Mouse (Mus musculus) heart, embryonic 10.5 days (tissue): Measurements from ENCODE around the gene Mtrf1l. TPM values are rescaled to one million over a fixed set of nuclear protein-coding genes. Genes with fewer than 3 reads are reported as not detected.

Experiments used
- DNase-seq: peaks from one replicate; pipeline ENCODE4 v3.0.0-alpha.2; 2017; ENCODE audit warnings: low spot score
- H3K27ac ChIP-seq: fragments of 300-500 bp; sonication (generic); 2 replicates; pipeline ENCODE4 v1.5.1; 2016; ENCODE audit warnings: mild to moderate bottlenecking
- H3K27me3 ChIP-seq: fragments of 300-500 bp; sonication (generic); 2 replicates; pipeline ENCODE4 v1.6.1; 2016; ENCODE audit warnings: mild to moderate bottlenecking; ENCODE audit not compliant: poor library complexity, insufficient read depth, severe bottlenecking
- H3K36me3 ChIP-seq: fragments of 300-500 bp; sonication (generic); 2 replicates; pipeline ENCODE4 v1.6.1; 2016; ENCODE audit warnings: mild to moderate bottlenecking, moderate library complexity
- H3K4me1 ChIP-seq: fragments of 300-500 bp; sonication (generic); 2 replicates; pipeline ENCODE4 v1.6.1; 2016; ENCODE audit warnings: mild to moderate bottlenecking
- H3K4me3 ChIP-seq: fragments of 300-500 bp; sonication (generic); 2 replicates; pipeline ENCODE4 v1.5.1; 2016; ENCODE audit warnings: mild to moderate bottlenecking, moderate library complexity
- H3K9me3 ChIP-seq: fragments of 300-500 bp; sonication (generic); 2 replicates; pipeline ENCODE4 v1.6.1; 2016; ENCODE audit warnings: mild to moderate bottlenecking, moderate library complexity
- WGBS: fragments of 180-500 bp; shearing (Covaris S2); methylation state at CpG from one replicate; pipeline ENCODE4 v1.1.7; 2016; 5-methylcytosine and 5-hydroxymethylcytosine counted together
- polyA plus RNA-seq: library from polyadenylated mRNA; unstranded; fragments of >200 nt; fragmentation: Nextera tagmentation; extraction: Ambion mirVana; gene quantifications from 2 replicates; pipeline ENCODE4 v1.2.1, GENCODE M21; 2016

Gene Mtrf1l
- 9.5 and 13.5 TPM in 2 replicates for polyA plus RNA-seq

GRCm38 (mm10) chr10:5823740-5824491, at the start of gene Mtrf1l:
TSS of gene Mtrf1l (minus strand) at chr10:5823910.
- H3K9me3 ChIP-seq, result no peaks in the 10 kb centered on the region
- peaks cover 22% of the 10 kb centered on the region for H3K36me3 ChIP-seq
- DNase-seq, result peak; percentile 99
- H3K4me1 ChIP-seq, result peaks cover 9% of the 10 kb centered on the region
- H3K27me3 ChIP-seq, result no peaks in the 10 kb centered on the region
- H3K27ac ChIP-seq, result peak within 1 kb of the TSS; percentile 93
- WGBS, result under 1% methylated on average over 47 of the region's 47 CpGs
- peak within 1 kb of the TSS; percentile 82 for H3K4me3 ChIP-seq

- Histone ChIP-seq H3K27ac (no peak overlapping the region), H3K9me3 (no peaks in the 10 kb centered on the region), H3K4me3 (no peak overlapping the region), H3K4me1 (no peaks in the 10 kb centered on the region), H3K36me3 (no peaks in the 10 kb centered on the region), H3K27me3 (no peaks in the 10 kb centered on the region)
- WGBS, result 68% methylated on average over 4 of the region's 4 CpGs
- DNase-seq, result no peak
Observed at GRCm38 (mm10) chr10:5871081-5871480, 47.4 kb upstream of the Mtrf1l start.

GRCm38 (mm10) chr10:5867981-5868552, 44.4 kb upstream of the Mtrf1l start:
- H3K36me3 ChIP-seq, result no peaks in the 10 kb centered on the region
- no peaks in the 10 kb centered on the region for H3K4me1 ChIP-seq
- DNase-seq, result no peak
- no peak overlapping the region for H3K27ac ChIP-seq
- H3K9me3 ChIP-seq, result no peaks in the 10 kb centered on the region
- no peak overlapping the region for H3K4me3 ChIP-seq
- H3K27me3 ChIP-seq, result no peaks in the 10 kb centered on the region
- 88% methylated on average over 11 of the region's 11 CpGs for WGBS

- no peaks in the 10 kb centered on the region for H3K9me3 ChIP-seq
- no peak overlapping the region for H3K27ac ChIP-seq
- 44% methylated on average over 2 of the region's 2 CpGs for WGBS
Observed at GRCm38 (mm10) chr10:5865996-5866395, 42.3 kb upstream of the Mtrf1l start.

GRCm38 (mm10) chr10:5862669-5863068, 39.0 kb upstream of the Mtrf1l start:
- 89% methylated on average over 3 of the region's 3 CpGs for WGBS
- H3K4me3 ChIP-seq, result no peak overlapping the region
- no peak for DNase-seq
- no peaks in the 10 kb centered on the region for H3K9me3 ChIP-seq
- H3K27ac ChIP-seq, result no peak overlapping the region
- no peaks in the 10 kb centered on the region for H3K4me1 ChIP-seq
- no peaks in the 10 kb centered on the region for H3K36me3 ChIP-seq
- no peaks in the 10 kb centered on the region for H3K27me3 ChIP-seq

More at GRCm38 (mm10) chr10:5865996-5866395, 42.3 kb upstream of the Mtrf1l start:
- Histone ChIP-seq H3K4me1 (no peaks in the 10 kb centered on the region), H3K36me3 (no peaks in the 10 kb centered on the region), H3K4me3 (no peak overlapping the region), H3K27me3 (no peaks in the 10 kb centered on the region)
- DNase-seq, result no peak

- WGBS, result 90% methylated on average over 3 of the region's 3 CpGs
- no peak overlapping the region for H3K4me3 ChIP-seq
Observed at GRCm38 (mm10) chr10:5860849-5861248, 37.1 kb upstream of the Mtrf1l start.

GRCm38 (mm10) chr10:5859729-5860128, 36.0 kb upstream of the Mtrf1l start:
- H3K4me1 ChIP-seq, result no peaks in the 10 kb centered on the region
- DNase-seq, result no peak
- H3K4me3 ChIP-seq, result no peak overlapping the region
- H3K36me3 ChIP-seq, result no peaks in the 10 kb centered on the region
- H3K9me3 ChIP-seq, result no peaks in the 10 kb centered on the region
- no peaks in the 10 kb centered on the region for H3K27me3 ChIP-seq
- no peak overlapping the region for H3K27ac ChIP-seq
- WGBS, result 73% methylated on average over 4 of the region's 4 CpGs

More at GRCm38 (mm10) chr10:5860849-5861248, 37.1 kb upstream of the Mtrf1l start:
- no peak overlapping the region for H3K27ac ChIP-seq
- no peak for DNase-seq
- no peaks in the 10 kb centered on the region for H3K36me3 ChIP-seq
- no peaks in the 10 kb centered on the region for H3K27me3 ChIP-seq
- no peaks in the 10 kb centered on the region for H3K9me3 ChIP-seq
- no peaks in the 10 kb centered on the region for H3K4me1 ChIP-seq

- 64% methylated on average over 10 of the region's 10 CpGs for WGBS
- Histone ChIP-seq H3K36me3 (no peaks in the 10 kb centered on the region), H3K27me3 (no peaks in the 10 kb centered on the region), H3K4me3 (no peak overlapping the region), H3K4me1 (no peaks in the 10 kb centered on the region), H3K9me3 (no peaks in the 10 kb centered on the region), H3K27ac (no peak overlapping the region)
- no peak for DNase-seq
Observed at GRCm38 (mm10) chr10:5857996-5858549, 34.4 kb upstream of the Mtrf1l start.

- DNase-seq, result no peak
- no peak overlapping the region for H3K4me3 ChIP-seq
- H3K27me3 ChIP-seq, result no peaks in the 10 kb centered on the region
- no peaks in the 10 kb centered on the region for H3K36me3 ChIP-seq
- H3K27ac ChIP-seq, result no peak overlapping the region
- no peaks in the 10 kb centered on the region for H3K9me3 ChIP-seq
- whole genome bisulfite sequencing, result 89% methylated on average over 8 of the region's 8 CpGs
- H3K4me1 ChIP-seq, result no peaks in the 10 kb centered on the region
Observed at GRCm38 (mm10) chr10:5853290-5853868, 29.7 kb upstream of the Mtrf1l start.

GRCm38 (mm10) chr10:5846939-5847338, 23.2 kb upstream of the Mtrf1l start:
- H3K27me3 ChIP-seq, result no peaks in the 10 kb centered on the region
- no peak overlapping the region for H3K27ac ChIP-seq
- H3K4me1 ChIP-seq, result no peaks in the 10 kb centered on the region
- no peak for DNase-seq
- no peaks in the 10 kb centered on the region for H3K36me3 ChIP-seq
- 43% methylated on average over 2 of the region's 2 CpGs for WGBS
- H3K4me3 ChIP-seq, result no peak overlapping the region
- no peaks in the 10 kb centered on the region for H3K9me3 ChIP-seq

- H3K27ac ChIP-seq, result no peak overlapping the region
- WGBS, result 83% methylated on average over 4 of the region's 4 CpGs
- no peaks in the 10 kb centered on the region for H3K36me3 ChIP-seq
- no peak overlapping the region for H3K4me3 ChIP-seq
- H3K27me3 ChIP-seq, result no peaks in the 10 kb centered on the region
- no peaks in the 10 kb centered on the region for H3K4me1 ChIP-seq
- no peaks in the 10 kb centered on the region for H3K9me3 ChIP-seq
- no peak for DNase-seq
Observed at GRCm38 (mm10) chr10:5841369-5841768, 17.7 kb upstream of the Mtrf1l start.

- no peak for DNase-seq
- Histone ChIP-seq H3K27ac (no peak overlapping the region), H3K4me3 (no peak overlapping the region), H3K36me3 (peaks cover 6% of the 10 kb centered on the region; the same call in 1 of the 2 replicates), H3K4me1 (peaks cover 9% of the 10 kb centered on the region), H3K27me3 (no peaks in the 10 kb centered on the region), H3K9me3 (no peaks in the 10 kb centered on the region)
- 70% methylated on average over 6 of the region's 6 CpGs for WGBS
Observed at GRCm38 (mm10) chr10:5826336-5827025, 2.8 kb upstream of the Mtrf1l start.
